Mouse (Mus musculus) brain, embryonic 14.5 days (tissue): ENCODE data around the gene Dnase1l2. TPM values are rescaled to one million over a fixed set of nuclear protein-coding genes. Genes with fewer than 3 reads are reported as not detected.
"Not testable (repeated sequence)": the region's sequence is repeated elsewhere in the genome, so short reads cannot be mapped to it uniquely, and the experiment has no call there.

Experiments
- DNase-seq: peaks from one replicate; pipeline ENCODE4 v3.0.0-alpha.2; 2011; ENCODE audit warnings: low read depth
- CTCF ChIP-seq: fragments of 200-500 bp; IDR thresholded peaks from 2 replicates; pipeline ENCODE4 v1.5.1; 2012; ENCODE audit warnings: inconsistent platforms, mild to moderate bottlenecking, moderate library complexity, borderline replicate concordance; ENCODE audit not compliant: insufficient read depth, insufficient read length; ENCODE audit errors: extremely low read depth
- POLR2A ChIP-seq: fragments of 200-500 bp; IDR thresholded peaks from 2 replicates; pipeline ENCODE4 v1.6.1; 2012; ENCODE audit warnings: mild to moderate bottlenecking, inconsistent platforms, borderline replicate concordance; ENCODE audit not compliant: poor library complexity, insufficient read depth, insufficient read length, severe bottlenecking; ENCODE audit errors: extremely low read depth
- polyA plus RNA-seq: library from polyadenylated mRNA; depleted of rRNA; stranded (reverse); fragments of >200 nt; gene quantifications from 2 replicates; pipeline ENCODE4 v1.2.3, GENCODE M21; 2012

Gene Dnase1l2
- polyA plus RNA-seq, 1 experiment: 27.1 TPM

- peak; percentile 100 for DNase-seq
Observed at GRCm38 (mm10) chr17:24469910-24470602, 27.2 kb upstream of the Dnase1l2 start, which contains the start of the genes E4f1 and Pgp. Gene E4f1, minus strand, starts transcription at chr17:24470313. Gene Pgp, plus strand, starts transcription at chr17:24470392.

GRCm38 (mm10) chr17:24469336-24469909 lies 26.5 kb upstream of the Dnase1l2 start:
- TF ChIP-seq POLR2A: no peak
- no peak for TF ChIP-seq CTCF
- no peak for DNase-seq

More at GRCm38 (mm10) chr17:24469910-24470602, 27.2 kb upstream of the Dnase1l2 start, which contains the start of the genes E4f1 and Pgp:
- TF ChIP-seq CTCF (no peak), POLR2A (peak; percentile 76)

GRCm38 (mm10) chr17:24468636-24469246 lies 25.8 kb upstream of the Dnase1l2 start:
- TF ChIP-seq CTCF: no peak
- no peak for TF ChIP-seq POLR2A
- no peak for DNase-seq

- TF ChIP-seq CTCF (0 out of 2 replicates have a peak, but pooled peaks have one; percentile 2), POLR2A (no peak)
- DNase-seq: no peak
Observed at GRCm38 (mm10) chr17:24463374-24464133, 20.6 kb upstream of the Dnase1l2 start.

GRCm38 (mm10) chr17:24462932-24463331 lies 20.0 kb upstream of the Dnase1l2 start:
- no peak for DNase-seq
- TF ChIP-seq CTCF: no peak
- no peak for TF ChIP-seq POLR2A

- peak; percentile 38 for DNase-seq
- no peak for TF ChIP-seq POLR2A
- peak; percentile 19; the same call in 1 of the 2 replicates for TF ChIP-seq CTCF
Observed at GRCm38 (mm10) chr17:24461580-24461979, 18.7 kb upstream of the Dnase1l2 start.

- not testable (repeated sequence) for DNase-seq
Observed at GRCm38 (mm10) chr17:24455523-24456206, 12.8 kb upstream of the Dnase1l2 start.

- TF ChIP-seq CTCF (no peak), POLR2A (peak; percentile 97)
- peak; percentile 100 for DNase-seq
Observed at GRCm38 (mm10) chr17:24454756-24455522, 12.0 kb upstream of the Dnase1l2 start.

- no peak for DNase-seq
- TF ChIP-seq CTCF (no peak), POLR2A (no peak)
Observed at GRCm38 (mm10) chr17:24454218-24454755, 11.4 kb upstream of the Dnase1l2 start.

GRCm38 (mm10) chr17:24453372-24453771 lies 10.5 kb upstream of the Dnase1l2 start:
- no peak for TF ChIP-seq CTCF
- no peak for TF ChIP-seq POLR2A
- no peak for DNase-seq
